Mouse (Mus musculus) E14TG2a.4 (cell line): ENCODE measurements around the gene Dtx2.

Source experiments
- CTCF ChIP-seq: conservative IDR thresholded peaks from 2 replicates; pipeline ENCODE4 v1.5.1; 2014; ENCODE audit warnings: low read length
- NANOG ChIP-seq: IDR thresholded peaks from 2 replicates; pipeline ENCODE4 v1.6.1; 2014; ENCODE audit warnings: borderline replicate concordance, low read length, mixed read lengths
- POU5F1 ChIP-seq: IDR thresholded peaks from 2 replicates; pipeline ENCODE4 v1.6.1; 2014; ENCODE audit warnings: low read length, borderline replicate concordance

GRCm38 (mm10) chr5:136025712-136026111 lies 31.1 kb downstream of the Dtx2 start:
- TF ChIP-seq CTCF (no peak), POU5F1 (no peak), NANOG (no peak)
